Mouse (Mus musculus) bone marrow, adult 2 months (tissue): ENCODE data around the gene Cebpz.

Experiments
- CTCF ChIP-seq: fragments of 200-500 bp; IDR thresholded peaks from 2 replicates; pipeline ENCODE4 v1.5.1; 2011; ENCODE audit warnings: low read length, control low read depth; ENCODE audit not compliant: control insufficient read depth, insufficient read depth
- POLR2A ChIP-seq: fragments of 200-500 bp; IDR thresholded peaks from 2 replicates; pipeline ENCODE4 v1.6.1; 2011; ENCODE audit warnings: low read depth, mild to moderate bottlenecking, control low read depth, low read length, borderline replicate concordance; ENCODE audit not compliant: control insufficient read depth

- TF ChIP-seq POLR2A (no peak), CTCF (no peak)
These were observed 46.9 kb upstream of the Cebpz start for GRCm38 (mm10) chr17:78983736-78984135.
